8 mouse cellular contexts compared by ENCODE assay signal in the genomic region with DNA sequence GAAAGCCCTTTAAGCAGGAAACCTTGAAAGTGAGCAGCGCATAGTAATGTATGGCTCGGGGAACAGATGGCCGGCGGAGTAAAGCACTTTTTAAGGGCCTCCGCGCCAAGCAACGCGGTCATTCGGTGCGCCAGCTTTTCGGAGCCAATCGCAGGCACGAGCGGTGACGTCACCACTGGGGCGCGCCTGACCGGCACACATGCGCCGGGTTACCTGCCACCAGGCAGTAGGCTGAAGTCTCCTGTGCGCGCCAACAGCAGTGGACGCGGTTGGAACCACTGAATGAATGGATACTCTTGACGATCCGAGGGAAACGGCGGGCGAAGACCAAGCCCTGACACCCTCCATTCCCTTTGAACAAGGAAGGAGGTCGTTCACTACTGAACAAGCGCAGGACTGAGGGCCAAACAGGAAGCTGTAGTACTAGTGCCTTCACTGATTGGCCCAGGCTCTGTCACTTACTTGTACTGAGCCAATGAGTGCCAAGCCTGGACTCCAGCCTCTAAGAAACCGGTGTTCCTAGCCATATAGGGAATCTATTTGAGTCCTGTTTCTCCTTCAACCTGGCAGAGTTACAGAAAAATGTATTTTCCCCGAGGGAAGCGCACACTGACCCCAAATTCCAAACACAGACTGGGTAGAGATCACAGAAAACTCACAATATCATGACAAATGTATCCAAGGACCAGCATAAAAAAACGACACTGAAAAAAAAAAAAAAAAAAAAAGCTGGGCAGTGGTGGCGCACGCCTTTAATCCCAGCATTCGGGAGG. TPM values are rescaled to one million over a fixed set of nuclear protein-coding genes. Genes with fewer than 3 reads are reported as not detected.
DNase-seq lines count a peak whose midpoint lies in the region; ATAC-seq and TF ChIP-seq lines count a peak whose summit lies in the region.

Gene Rccd1 (minus strand): TSS at position 412 of the 773 bp plus-strand sequence.

- peak; percentile 98 for ATAC-seq in activated CD4-positive, CD25-positive, alpha-beta regulatory T cell, adult 4 months

- H3K4me1 ChIP-seq in cortical plate, adult 2 months (ENCODE audit: control insufficient read depth, insufficient read depth, low read length) = no peaks in the 10 kb centered on the region
- H3K4me1 ChIP-seq in megakaryocyte, embryonic 14.5 days = peaks cover 52% of the 10 kb centered on the region

- peaks cover 64% of the 10 kb centered on the region for H3K36me3 ChIP-seq in megakaryocyte, embryonic 14.5 days (replicated peaks; ENCODE audit: low read length)

- H3K27me3 ChIP-seq in megakaryocyte, embryonic 14.5 days (replicated peaks) = no peaks in the 10 kb centered on the region

- peak; percentile 88 for DNase-seq in gastrocnemius, adult 8-10 months (ENCODE audit: low spot score in 2 of 2)
- DNase-seq in hindlimb bud, embryonic 11.5 days (ENCODE audit: extremely low spot score, low read depth, low spot score) = peak; percentile 87
- peak; percentile 94 to 95 for DNase-seq in left cerebral cortex, adult 8-10 months (ENCODE audit: low spot score in 2 of 2)
- peak; percentile 97 to 98 for DNase-seq in right cerebral cortex, postnatal 10 days (ENCODE audit: low spot score in 2 of 2)
- peak; percentile 95 for DNase-seq in urinary bladder, postnatal 25 days (ENCODE audit: low spot score)

- H3K4me3 ChIP-seq in cortical plate, adult 2 months (ENCODE audit: insufficient read depth, low read length) = peak within 1 kb of the TSS; percentile 54
- peak within 1 kb of the TSS; percentile 98 for H3K4me3 ChIP-seq in megakaryocyte, embryonic 14.5 days (replicated peaks)

- no peaks in the 10 kb centered on the region for H3K9me3 ChIP-seq in megakaryocyte, embryonic 14.5 days

- TF ChIP-seq POLR2A in cortical plate, adult 2 months (IDR thresholded peaks at IDR 0.05; ENCODE audit: extremely low read depth, insufficient read depth, low read length) = peak; percentile 90

- no peak for TF ChIP-seq CTCF in cortical plate, adult 2 months (IDR thresholded peaks at IDR 0.05; ENCODE audit: extremely low read depth, insufficient read depth, low read length)

- H3K27ac ChIP-seq in cortical plate, adult 2 months (ENCODE audit: insufficient read depth, low read length) = peak within 1 kb of the TSS; percentile 89

RNA-seq across cellular contexts. Expression of gene Rccd1, which starts in this region (rescaled TPM):
- polyA plus RNA-seq in activated CD4-positive, CD25-positive, alpha-beta regulatory T cell, adult 4 months (2017; shearing (Covaris generic)) = 1 to 10 TPM; 4.4 to 4.6 TPM
- 17.4 and 23.3 TPM in 2 replicates for polyA plus RNA-seq in cortical plate, adult 2 months (2012; rRNA removed)
- total RNA-seq in gastrocnemius, adult 8-10 months (2022) = 1 to 10 TPM; 5.6 to 7.7 (median 6.5) TPM
- 10 to 100 TPM; 16.3 to 21.7 (median 18.0) TPM for total RNA-seq in left cerebral cortex, adult 8-10 months (2022)
- 4.7 and 5.0 TPM in 2 replicates for polyA plus RNA-seq in megakaryocyte, embryonic 14.5 days (2012; ENCODE audit: insufficient read depth, low replicate concordance)

Comparison
In these comparisons a context has a peak if more than half of its experiments do, and no peak if none do; other contexts are left out.
1. Peak in every context shown above with its lines: DNase-seq, ATAC-seq, H3K4me3 ChIP-seq and H3K27ac ChIP-seq.